28 mouse cellular contexts compared by ENCODE assay signal in genomic region chr10:74750879-74751278, GRCm38 (mm10).
A peak's percentile ranks its signal among the peaks of the same experiment; 100 is the strongest.
DNase-seq lines count a peak whose midpoint lies in the region; ATAC-seq and TF ChIP-seq lines count a peak whose summit lies in the region.
"Had no signal": no experiment of that assay in that cellular context is flagged by ENCODE, and none has a peak within 500 bp of the region (broad histone marks: within the 10 kb centered on the region; RNA-seq: fewer than 3 reads in every experiment).

No protein-coding gene starts in this region.

- H3K27ac ChIP-seq in intestine, postnatal 0 days (ENCODE audit: low read depth, low read length), result no peak overlapping the region
- no peak overlapping the region for H3K27ac ChIP-seq in intestine, embryonic 15.5 days
- H3K27ac ChIP-seq in midbrain, embryonic 11.5 days (ENCODE audit: low read depth, low read length), result no peak overlapping the region
- no peak overlapping the region for H3K27ac ChIP-seq in midbrain, embryonic 16.5 days (ENCODE audit: low read length)
- H3K27ac ChIP-seq: heart, adult 2 months; hindbrain, embryonic 14.5 days; kidney, postnatal 0 days; limb, embryonic 10.5 days; limb, embryonic 15.5 days; midbrain, embryonic 12.5 days; stomach, embryonic 15.5 days had no signal

- no peak for ATAC-seq in intestine, postnatal 0 days
- no peak for ATAC-seq in intestine, embryonic 15.5 days
- ATAC-seq in midbrain, embryonic 11.5 days (ENCODE audit: low FRiP score), result no peak
- ATAC-seq in midbrain, embryonic 16.5 days, result no peak
- ATAC-seq: forebrain, postnatal 0 days had no signal

- 0 out of 2 replicates have a peak, but pooled peaks have one; percentile 5 for TF ChIP-seq CTCF in intestine, postnatal 0 days (IDR thresholded peaks at IDR 0.05; ENCODE audit: low read depth)

- no peak overlapping the region for H3K9ac ChIP-seq in intestine, postnatal 0 days (ENCODE audit: low read depth, low read length)
- no peak overlapping the region for H3K9ac ChIP-seq in intestine, embryonic 15.5 days
- no peak overlapping the region for H3K9ac ChIP-seq in midbrain, embryonic 11.5 days (ENCODE audit: low read length)
- no peak overlapping the region for H3K9ac ChIP-seq in midbrain, embryonic 16.5 days (ENCODE audit: low read depth, low read length)
- H3K9ac ChIP-seq: forebrain, postnatal 0 days; heart, embryonic 12.5 days; hindbrain, embryonic 14.5 days; limb, embryonic 15.5 days; midbrain, embryonic 12.5 days; stomach, embryonic 15.5 days had no signal

- H3K4me2 ChIP-seq in intestine, postnatal 0 days (replicated peaks; ENCODE audit: low read depth), result no peak overlapping the region
- H3K4me2 ChIP-seq in intestine, embryonic 15.5 days (replicated peaks), result no peak overlapping the region
- no peak overlapping the region for H3K4me2 ChIP-seq in midbrain, embryonic 11.5 days
- no peak overlapping the region for H3K4me2 ChIP-seq in midbrain, embryonic 16.5 days (ENCODE audit: low read length)
- H3K4me2 ChIP-seq: heart, embryonic 12.5 days; hindbrain, embryonic 14.5 days; limb, embryonic 15.5 days; midbrain, embryonic 12.5 days; stomach, embryonic 15.5 days had no signal

- no peaks in the 10 kb centered on the region for H3K27me3 ChIP-seq in intestine, postnatal 0 days (replicated peaks; ENCODE audit: control insufficient read depth, insufficient read depth, low read length)
- no peaks in the 10 kb centered on the region for H3K27me3 ChIP-seq in intestine, embryonic 15.5 days (replicated peaks)
- H3K27me3 ChIP-seq in midbrain, embryonic 11.5 days (ENCODE audit: control insufficient read depth, insufficient read depth, low read length), result no peaks in the 10 kb centered on the region
- no peaks in the 10 kb centered on the region for H3K27me3 ChIP-seq in midbrain, embryonic 16.5 days (ENCODE audit: control insufficient read depth, insufficient read depth, low read depth, low read length)
- H3K27me3 ChIP-seq: heart, embryonic 12.5 days; limb, embryonic 15.5 days; midbrain, embryonic 12.5 days; stomach, embryonic 15.5 days had no signal

- no peaks in the 10 kb centered on the region for H3K36me3 ChIP-seq in intestine, postnatal 0 days (ENCODE audit: control insufficient read depth, insufficient read depth)
- H3K36me3 ChIP-seq in intestine, embryonic 15.5 days, result no peaks in the 10 kb centered on the region
- no peaks in the 10 kb centered on the region for H3K36me3 ChIP-seq in midbrain, embryonic 11.5 days (ENCODE audit: control insufficient read depth, insufficient read depth, low read length)
- H3K36me3 ChIP-seq in midbrain, embryonic 16.5 days (ENCODE audit: control insufficient read depth, insufficient read depth, low read length), result no peaks in the 10 kb centered on the region
- H3K36me3 ChIP-seq: G1E; heart, embryonic 12.5 days; limb, embryonic 10.5 days; limb, embryonic 15.5 days; midbrain, embryonic 12.5 days; stomach, embryonic 15.5 days had no signal

- peak; percentile 62 for DNase-seq in midbrain, embryonic 11.5 days (ENCODE audit: low spot score, missing footprints)
- DNase-seq in R1 (ENCODE audit: low read depth, low spot score) (peak; percentile 46), MN1 (ENCODE audit: low spot score) (no peak)
- no peak for DNase-seq in thymus, postnatal 0 days (ENCODE audit: low spot score)
- DNase-seq in ovary, adult 18-20 months (ENCODE audit: low spot score), result no peak
- DNase-seq: adrenal gland, postnatal 25 days; cerebellum, adult 11-12 months; cerebellum, adult 9-11 months; forebrain, postnatal 0 days; heart, adult 2 months; heart, postnatal 4 days; kidney, adult 18-20 months; layer of hippocampus, adult 9-11 months; lung, postnatal 36 days; right cerebral cortex, postnatal 25 days; thymus, postnatal 36 days had no signal

- no peaks in the 10 kb centered on the region for H3K9me3 ChIP-seq in intestine, postnatal 0 days (ENCODE audit: control insufficient read depth)
- no peaks in the 10 kb centered on the region for H3K9me3 ChIP-seq in intestine, embryonic 15.5 days
- H3K9me3 ChIP-seq in midbrain, embryonic 11.5 days (ENCODE audit: control insufficient read depth, low read length), result no peaks in the 10 kb centered on the region
- H3K9me3 ChIP-seq in midbrain, embryonic 16.5 days (replicated peaks; ENCODE audit: control insufficient read depth, low read length, poor library complexity, severe bottlenecking), result no peaks in the 10 kb centered on the region
- H3K9me3 ChIP-seq: heart, embryonic 12.5 days; limb, embryonic 10.5 days; limb, embryonic 15.5 days; midbrain, embryonic 12.5 days; stomach, embryonic 15.5 days had no signal

- no peak overlapping the region for H3K4me3 ChIP-seq in intestine, postnatal 0 days (ENCODE audit: low read depth, low read length)
- no peak overlapping the region for H3K4me3 ChIP-seq in intestine, embryonic 15.5 days (replicated peaks)
- H3K4me3 ChIP-seq in midbrain, embryonic 11.5 days (ENCODE audit: low read depth, low read length), result no peak overlapping the region
- no peak overlapping the region for H3K4me3 ChIP-seq in midbrain, embryonic 16.5 days (ENCODE audit: low read depth, low read length)
- H3K4me3 ChIP-seq: erythroblast, embryonic 14.5 days; heart, adult 2 months; heart, embryonic 12.5 days; limb, embryonic 10.5 days; limb, embryonic 15.5 days; midbrain, embryonic 12.5 days; stomach, embryonic 15.5 days had no signal

- no peaks in the 10 kb centered on the region for H3K4me1 ChIP-seq in intestine, postnatal 0 days (replicated peaks; ENCODE audit: control insufficient read depth, insufficient read depth, low read length)
- H3K4me1 ChIP-seq in intestine, embryonic 15.5 days (replicated peaks), result no peaks in the 10 kb centered on the region
- no peaks in the 10 kb centered on the region for H3K4me1 ChIP-seq in midbrain, embryonic 11.5 days (ENCODE audit: control insufficient read depth, insufficient read depth, low read length)
- H3K4me1 ChIP-seq in midbrain, embryonic 16.5 days (ENCODE audit: control insufficient read depth, insufficient read depth, low read length), result no peaks in the 10 kb centered on the region
- H3K4me1 ChIP-seq: heart, embryonic 12.5 days; limb, embryonic 10.5 days; limb, embryonic 15.5 days; midbrain, embryonic 12.5 days; stomach, embryonic 15.5 days had no signal

Comparison
In these comparisons a context has a peak if more than half of its experiments do, and no peak if none do; other contexts are left out.
1. DNase-seq: peak in midbrain, embryonic 11.5 days (single experiment) and R1 (single experiment); none in MN1 (single experiment), thymus, postnatal 0 days (single experiment) and ovary, adult 18-20 months (single experiment).